ENCODE assay signal across 8 mouse cellular contexts in genomic region chr5:149524242-149524858, GRCm38 (mm10). TPM values are rescaled to one million over a fixed set of nuclear protein-coding genes. Genes with fewer than 3 reads are reported as not detected.
DNase-seq lines count a peak whose midpoint lies in the region; ATAC-seq and TF ChIP-seq lines count a peak whose summit lies in the region.

No protein-coding gene starts in this region.

- peak overlapping the region; percentile 27 for H3K4me2 ChIP-seq in forebrain, postnatal 0 days (ENCODE audit: low read depth)
- H3K4me2 ChIP-seq in lung, embryonic 15.5 days = peak overlapping the region; percentile 55

- H3K36me3 ChIP-seq in MEL (ENCODE audit: control insufficient read depth in 1 of 2, insufficient read depth in 2 of 2, low read length in 2 of 2) = no peaks in the 10 kb centered on the region
- H3K36me3 ChIP-seq in forebrain, postnatal 0 days (ENCODE audit: insufficient read depth) = no peaks in the 10 kb centered on the region
- no peaks in the 10 kb centered on the region for H3K36me3 ChIP-seq in lung, embryonic 15.5 days

- H3K9me3 ChIP-seq in MEL (replicated peaks; ENCODE audit: insufficient read depth, low read length) = no peaks in the 10 kb centered on the region
- no peaks in the 10 kb centered on the region for H3K9me3 ChIP-seq in forebrain, postnatal 0 days (ENCODE audit: low read length)
- H3K9me3 ChIP-seq in lung, embryonic 15.5 days = no peaks in the 10 kb centered on the region

- H3K27me3 ChIP-seq in MEL (ENCODE audit: control insufficient read depth in 1 of 2, insufficient read depth in 2 of 2, low read length in 2 of 2) = no peaks in the 10 kb centered on the region
- no peaks in the 10 kb centered on the region for H3K27me3 ChIP-seq in forebrain, postnatal 0 days (ENCODE audit: insufficient read depth, low read length)
- H3K27me3 ChIP-seq in lung, embryonic 15.5 days = no peaks in the 10 kb centered on the region

- no peak overlapping the region for H3K9ac ChIP-seq in MEL (ENCODE audit: control insufficient read depth, low read depth, low read length, poor library complexity, severe bottlenecking)
- peak overlapping the region; percentile 28; the same call in 1 of the 2 replicates for H3K9ac ChIP-seq in forebrain, postnatal 0 days
- no peak overlapping the region for H3K9ac ChIP-seq in lung, embryonic 15.5 days

- no peak overlapping the region for H3K27ac ChIP-seq in MEL (ENCODE audit: control insufficient read depth, low read depth, low read length)
- H3K27ac ChIP-seq in forebrain, postnatal 0 days (ENCODE audit: low read depth, low read length) = peak overlapping the region; percentile 84
- H3K27ac ChIP-seq in lung, embryonic 15.5 days = peak overlapping the region; percentile 45

- peak; percentile 93 for DNase-seq in MEL (ENCODE audit: low read depth, low spot score)
- DNase-seq in cerebellum, adult 18-20 months = peak; percentile 83 to 85
- peak; percentile 98 for DNase-seq in forebrain, postnatal 0 days
- DNase-seq in heart, postnatal 36 days = peak; percentile 77 to 82
- DNase-seq in layer of hippocampus, adult 18-20 months (ENCODE audit: low spot score in 2 of 2) = peak; percentile 85 to 96
- peak; percentile 24 for DNase-seq in ovary, adult 18-20 months (ENCODE audit: low spot score)
- peak; percentile 90 for DNase-seq in thymus, postnatal 0 days (ENCODE audit: low spot score)

- TF ChIP-seq POLR2A in MEL (IDR thresholded peaks at IDR 0.05; ENCODE audit: control insufficient read depth in 1 of 2, insufficient read depth in 1 of 2, low read depth in 1 of 2, low read length in 2 of 2, poor library complexity in 1 of 2) = no peak

- peak; percentile 89 to 99 (median 99) for TF ChIP-seq CTCF in MEL (IDR thresholded peaks at IDR 0.05 in 2 of 3, conservative IDR thresholded peaks at IDR 0.05 in 1 of 3; ENCODE audit: control insufficient read depth in 1 of 3, insufficient read depth in 1 of 3, low read depth in 2 of 3, low read length in 3 of 3, poor library complexity in 1 of 3, severe bottlenecking in 1 of 3)
- peak; percentile 99 for TF ChIP-seq CTCF in forebrain, postnatal 0 days (IDR thresholded peaks at IDR 0.05; ENCODE audit: low read depth)

- no peak for TF ChIP-seq EP300 in MEL (IDR thresholded peaks at IDR 0.05; ENCODE audit: low read depth in 1 of 2, low read length in 2 of 2)

- ATAC-seq in forebrain, postnatal 0 days = peak; percentile 85
- peak; percentile 68; the same call in 1 of the 2 replicates for ATAC-seq in lung, embryonic 15.5 days (ENCODE audit: borderline replicate concordance, extremely low read depth, low FRiP score, low TSS enrichment)

- no peaks in the 10 kb centered on the region for H3K79me2 ChIP-seq in MEL (ENCODE audit: control insufficient read depth, insufficient read depth, low read length, poor library complexity)

- 3% methylated on average over 16 of the region's 16 CpGs for WGBS in forebrain, postnatal 0 days
- 11% methylated on average over 16 of the region's 16 CpGs for WGBS in lung, embryonic 15.5 days

- peak; percentile 99 for TF ChIP-seq RAD21 in MEL (IDR thresholded peaks at IDR 0.05; ENCODE audit: low read depth, low read length)

- H3K4me1 ChIP-seq in MEL (ENCODE audit: control insufficient read depth in 1 of 2, insufficient read depth in 2 of 2, low read length in 2 of 2) = 0 out of 4 replicates have a peak, but pooled peaks cover 0 to 3% of the 10 kb centered on the region in 2 experiments
- peaks cover 23% of the 10 kb centered on the region for H3K4me1 ChIP-seq in forebrain, postnatal 0 days (ENCODE audit: insufficient read depth)
- peaks cover 38% of the 10 kb centered on the region for H3K4me1 ChIP-seq in lung, embryonic 15.5 days

- H3K4me3 ChIP-seq in MEL (ENCODE audit: control insufficient read depth in 1 of 2, insufficient read depth in 1 of 2, low read depth in 2 of 2, low read length in 2 of 2) = peak overlapping the region; percentile 21 to 52; a peak in 3 of 4 replicates
- H3K4me3 ChIP-seq in forebrain, postnatal 0 days (ENCODE audit: low read depth, low read length) = no peak overlapping the region
- H3K4me3 ChIP-seq in lung, embryonic 15.5 days = peak overlapping the region; percentile 15; the same call in 1 of the 2 replicates

- intact Hi-C loops in heart, postnatal 36 days (cut with DNase I) = loop anchor here (1.0 to 10.0 kb wide), 5 partner anchors 42 to 710 kb away; no protein-coding TSS in a partner anchor

TF ChIP-seq in MEL, 35 proteins besides CTCF, POLR2A, EP300 and RAD21:
- TF ChIP-seq USF1 (IDR thresholded peaks at IDR 0.05; ENCODE audit: low read depth, low read length) = 0 out of 2 replicates have a peak, but pooled peaks have one; percentile 29
- no peak for TF ChIP-seq GABPA (IDR thresholded peaks at IDR 0.05; ENCODE audit: low read depth, low read length)
- TF ChIP-seq MAFK (IDR thresholded peaks at IDR 0.05; ENCODE audit: borderline replicate concordance, low read depth, low read length) = no peak
- peak; percentile 45; the same call in 1 of the 2 replicates for TF ChIP-seq GATA1 (IDR thresholded peaks at IDR 0.05; ENCODE audit: low read depth, low read length)
- peak; percentile 91 for TF ChIP-seq ZC3H11A (IDR thresholded peaks at IDR 0.05; ENCODE audit: low read depth, low read length)
- peak; percentile 85 for TF ChIP-seq MYC (IDR thresholded peaks at IDR 0.05; ENCODE audit: low read depth, low read length)
- TF ChIP-seq JUND (IDR thresholded peaks at IDR 0.05; ENCODE audit: low read depth, low read length) = 0 out of 2 replicates have a peak, but pooled peaks have one; percentile 47
- TF ChIP-seq ZMIZ1 (IDR thresholded peaks at IDR 0.05; ENCODE audit: low read depth, low read length) = no peak
- TF ChIP-seq RCOR1 (IDR thresholded peaks at IDR 0.05; ENCODE audit: low read depth, low read length) = no peak
- peak; percentile 88 for TF ChIP-seq SMC3 (IDR thresholded peaks at IDR 0.05; ENCODE audit: low read depth, low read length)
- no peak for TF ChIP-seq USF2 (IDR thresholded peaks at IDR 0.05; ENCODE audit: borderline replicate concordance in 1 of 2, insufficient read depth in 1 of 2, low read depth in 1 of 2, low read length in 2 of 2)
- TF ChIP-seq BHLHE40 (IDR thresholded peaks at IDR 0.05; ENCODE audit: borderline replicate concordance, low read depth, low read length) = 0 out of 2 replicates have a peak, but pooled peaks have one; percentile 41
- TF ChIP-seq MAX (IDR thresholded peaks at IDR 0.05; ENCODE audit: low read length) = peak; percentile 84
- TF ChIP-seq POLR2AphosphoS2 (IDR thresholded peaks at IDR 0.05; ENCODE audit: low read length) = no peak
- TF ChIP-seq TAL1 (IDR thresholded peaks at IDR 0.05; ENCODE audit: low read length) = no peak
- TF ChIP-seq ELF1 (IDR thresholded peaks at IDR 0.05; ENCODE audit: low read depth, low read length) = 0 out of 2 replicates have a peak, but pooled peaks have one; percentile 15
- TF ChIP-seq ZKSCAN1 (IDR thresholded peaks at IDR 0.05; ENCODE audit: low read depth, low read length) = no peak
- peak; percentile 66 for TF ChIP-seq MXI1 (IDR thresholded peaks at IDR 0.05; ENCODE audit: low read depth, low read length)
- TF ChIP-seq SIN3A (IDR thresholded peaks at IDR 0.05; ENCODE audit: low read length) = peak; percentile 69

RNA-seq across cellular contexts. Expression of gene Wdr95, which starts 4.1 kb away (rescaled TPM):
- total RNA-seq in MEL (2012; rRNA removed) = not detected in 2 replicates
- not detected for polyA plus RNA-seq in MEL (2012; ENCODE audit: insufficient read depth in 1 of 2, insufficient read length in 2 of 2, low read depth in 1 of 2, low replicate concordance in 2 of 2, missing spikeins in 1 of 2)
- total RNA-seq in forebrain, postnatal 0 days (2014; rRNA removed) = 0.15 and 0.38 TPM in 2 replicates
- polyA plus RNA-seq in forebrain, postnatal 0 days (2015; fragmentation: Nextera tagmentation; extraction: Ambion mirVana) = 0.45 and 0.84 TPM in 2 replicates
- not detected for total RNA-seq in heart, postnatal 36 days (2021)
- under 1 TPM; 0.12 to 0.13 TPM for total RNA-seq in layer of hippocampus, adult 18-20 months (2021)
- polyA plus RNA-seq in lung, embryonic 15.5 days (2015; fragmentation: Nextera tagmentation; extraction: Ambion mirVana) = 0.08 and 0.26 TPM in 2 replicates
- 0.07 and 0.31 TPM in 2 replicates for polyA plus RNA-seq in thymus, postnatal 0 days (2015; fragmentation: Nextera tagmentation; extraction: Ambion mirVana)

Comparison
In these comparisons a context has a peak if more than half of its experiments do, and no peak if none do; other contexts are left out.
1. DNase-seq: peak in every context shown above with its lines; median percentile 98 in forebrain, postnatal 0 days; 93 in MEL; 90 in layer of hippocampus, adult 18-20 months; 90 in thymus, postnatal 0 days; 84 in cerebellum, adult 18-20 months; 80 in heart, postnatal 36 days; 24 in ovary, adult 18-20 months.